Mouse (Mus musculus) limb, embryonic 14.5 days (tissue): Measurements from ENCODE around the gene Add2. TPM values are rescaled to one million over a fixed set of nuclear protein-coding genes. Genes with fewer than 3 reads are reported as not detected.

Experiments used
- ATAC-seq: fragments of 200-750 bp; cut with Nextera tagmentation; 2 replicates; pipeline ENCODE4 v1.8.0; 2017; ENCODE audit warnings: low read depth, moderate number of reproducible peaks, moderate TSS enrichment; ENCODE audit not compliant: low FRiP score
- DNase-seq: peaks from one replicate; pipeline ENCODE4 v3.0.0-alpha.2; 2015; ENCODE audit warnings: low spot score
- H3K27ac ChIP-seq: fragments of 300-500 bp; sonication (generic); replicated peaks from 2 replicates; pipeline ENCODE4 v1.5.1; 2014; ENCODE audit warnings: low read depth, mild to moderate bottlenecking, low read length, moderate library complexity, mixed read lengths
- H3K27me3 ChIP-seq: fragments of 300-500 bp; sonication (generic); 2 replicates; pipeline ENCODE4 v1.6.1; 2014; ENCODE audit warnings: low read length, mixed read lengths; ENCODE audit not compliant: control insufficient read depth, insufficient read depth
- H3K36me3 ChIP-seq: fragments of 300-500 bp; sonication (generic); 2 replicates; pipeline ENCODE4 v1.6.1; 2014; ENCODE audit warnings: mild to moderate bottlenecking, low read length, moderate library complexity, mixed read lengths; ENCODE audit not compliant: control insufficient read depth, insufficient read depth
- H3K4me1 ChIP-seq: fragments of 300-500 bp; sonication (generic); 2 replicates; pipeline ENCODE4 v1.6.1; 2014; ENCODE audit warnings: antibody characterized with exemption, low read length, mixed read lengths; ENCODE audit not compliant: control insufficient read depth, insufficient read depth
- H3K4me2 ChIP-seq: fragments of 300-500 bp; sonication (generic); replicated peaks from 2 replicates; pipeline ENCODE4 v1.6.1; 2014; ENCODE audit warnings: low read depth, mild to moderate bottlenecking, low read length, moderate library complexity; ENCODE audit not compliant: severe bottlenecking
- H3K4me3 ChIP-seq: fragments of 300-500 bp; sonication (generic); replicated peaks from 2 replicates; pipeline ENCODE4 v1.5.1; 2014; ENCODE audit warnings: low read length
- H3K9ac ChIP-seq: fragments of 300-500 bp; sonication (generic); 2 replicates; pipeline ENCODE4 v1.6.1; 2014; ENCODE audit warnings: mild to moderate bottlenecking, low read depth, low read length, moderate library complexity; ENCODE audit not compliant: severe bottlenecking
- H3K9me3 ChIP-seq: fragments of 300-500 bp; sonication (generic); 2 replicates; pipeline ENCODE4 v1.6.1; 2016; ENCODE audit warnings: low read length; ENCODE audit not compliant: control insufficient read depth
- POLR2A ChIP-seq: fragments of 200-500 bp; IDR thresholded peaks from 2 replicates; pipeline ENCODE4 v1.8.0; 2012; ENCODE audit warnings: inconsistent platforms, mild to moderate bottlenecking, moderate library complexity, borderline replicate concordance; ENCODE audit not compliant: insufficient read depth, insufficient read length; ENCODE audit errors: extremely low read depth
- WGBS: fragments of 180-500 bp; shearing (Covaris S2); extraction: QIAGEN DNeasy Blood & Tissue Kit; methylation state at CpG from one replicate; pipeline ENCODE4 v1.1.7; 2014; 5-methylcytosine and 5-hydroxymethylcytosine counted together
- polyA plus RNA-seq, 2 experiments: library from polyadenylated mRNA; depleted of rRNA in 1 of 2; stranded (reverse) in 1 of 2; unstranded in 1 of 2; fragments of >200 nt; fragmentation: Nextera tagmentation in 1 of 2; extraction: Ambion mirVana in 1 of 2; gene quantifications; 2 replicates each; pipeline versions ENCODE4 v1.2.1 to v1.2.3; 2012 to 2014

Gene Add2
- polyA plus RNA-seq, 2 experiments = 1.4 to 2.6 TPM

- no peak overlapping the region for H3K9ac ChIP-seq
- no peak overlapping the region for H3K4me2 ChIP-seq
- DNase-seq (no peak), ATAC-seq (no peak)
- no peaks in the 10 kb centered on the region for H3K27me3 ChIP-seq
- H3K36me3 ChIP-seq = no peaks in the 10 kb centered on the region
- no peak overlapping the region for H3K4me3 ChIP-seq
- TF ChIP-seq POLR2A = no peak
- no peak overlapping the region for H3K27ac ChIP-seq
- 86% methylated on average over 5 of the region's 5 CpGs for WGBS
- no peaks in the 10 kb centered on the region for H3K4me1 ChIP-seq
- H3K9me3 ChIP-seq = no peaks in the 10 kb centered on the region
These were observed 74.4 kb downstream of the Add2 start for GRCm38 (mm10) chr6:86102874-86103273.

- Histone ChIP-seq H3K4me2 (no peak overlapping the region), H3K9me3 (no peaks in the 10 kb centered on the region), H3K9ac (no peak overlapping the region), H3K4me3 (no peak overlapping the region), H3K27ac (no peak overlapping the region), H3K27me3 (no peaks in the 10 kb centered on the region), H3K36me3 (no peaks in the 10 kb centered on the region), H3K4me1 (no peaks in the 10 kb centered on the region)
- WGBS = 65% methylated on average over 4 of the region's 4 CpGs
- no peak for TF ChIP-seq POLR2A
- no peak for DNase-seq
- ATAC-seq = no peak
These were observed 75.1 kb downstream of the Add2 start for GRCm38 (mm10) chr6:86103614-86104013.

- no peak for ATAC-seq
- Histone ChIP-seq H3K9me3 (no peaks in the 10 kb centered on the region), H3K4me3 (no peak overlapping the region), H3K36me3 (no peaks in the 10 kb centered on the region), H3K9ac (no peak overlapping the region), H3K27me3 (no peaks in the 10 kb centered on the region), H3K4me1 (no peaks in the 10 kb centered on the region), H3K27ac (no peak overlapping the region), H3K4me2 (no peak overlapping the region)
- WGBS = 76% methylated on average over 4 of the region's 4 CpGs
- no peak for DNase-seq
- TF ChIP-seq POLR2A = no peak
These were observed 76.2 kb downstream of the Add2 start for GRCm38 (mm10) chr6:86104719-86105118.

- WGBS = 78% methylated on average over 12 of the region's 12 CpGs
- H3K4me2 ChIP-seq = no peak overlapping the region
- H3K9me3 ChIP-seq = no peaks in the 10 kb centered on the region
- no peak for DNase-seq
- no peak for TF ChIP-seq POLR2A
- H3K27me3 ChIP-seq = no peaks in the 10 kb centered on the region
- ATAC-seq = no peak
- no peak overlapping the region for H3K27ac ChIP-seq
- H3K4me3 ChIP-seq = no peak overlapping the region
- no peaks in the 10 kb centered on the region for H3K4me1 ChIP-seq
- no peak overlapping the region for H3K9ac ChIP-seq
- no peaks in the 10 kb centered on the region for H3K36me3 ChIP-seq
These were observed 77.6 kb downstream of the Add2 start for GRCm38 (mm10) chr6:86106045-86106444.

- H3K27me3 ChIP-seq = no peaks in the 10 kb centered on the region
- H3K4me2 ChIP-seq = no peak overlapping the region
- H3K9ac ChIP-seq = no peak overlapping the region
- H3K27ac ChIP-seq = no peak overlapping the region
- H3K36me3 ChIP-seq = no peaks in the 10 kb centered on the region
- WGBS = 87% methylated on average over 4 of the region's 4 CpGs
- no peak for ATAC-seq
- H3K4me3 ChIP-seq = no peak overlapping the region
- DNase-seq = no peak
- H3K9me3 ChIP-seq = no peaks in the 10 kb centered on the region
- H3K4me1 ChIP-seq = no peaks in the 10 kb centered on the region
- no peak for TF ChIP-seq POLR2A
These were observed 78.6 kb downstream of the Add2 start for GRCm38 (mm10) chr6:86107101-86107500.

GRCm38 (mm10) chr6:86115843-86116242 is 87.4 kb downstream of the Add2 start:
- WGBS = 94% methylated on average over 3 of the region's 3 CpGs
- no peak for TF ChIP-seq POLR2A
- Histone ChIP-seq H3K9ac (no peak overlapping the region), H3K27ac (no peak overlapping the region), H3K27me3 (no peaks in the 10 kb centered on the region), H3K4me2 (no peak overlapping the region), H3K4me3 (no peak overlapping the region), H3K36me3 (no peaks in the 10 kb centered on the region), H3K9me3 (no peaks in the 10 kb centered on the region), H3K4me1 (no peaks in the 10 kb centered on the region)
- ATAC-seq (no peak), DNase-seq (no peak)
